Mouse (Mus musculus) limb, embryonic 15.5 days (tissue): Measurements from ENCODE around the gene Swi5. TPM values are rescaled to one million over a fixed set of nuclear protein-coding genes. Genes with fewer than 3 reads are reported as not detected.

Experiments used
- ATAC-seq: fragments of 200-750 bp; cut with Nextera tagmentation; 2 replicates; pipeline ENCODE4 v1.8.0; 2017; ENCODE audit warnings: low read depth, moderate TSS enrichment; ENCODE audit not compliant: insufficient number of reproducible peaks, low FRiP score, low TSS enrichment
- H3K27ac ChIP-seq: fragments of 300-500 bp; sonication (generic); 2 replicates; pipeline ENCODE4 v1.5.1; 2015; ENCODE audit warnings: moderate library complexity, mild to moderate bottlenecking, inconsistent platforms
- H3K27me3 ChIP-seq: fragments of 300-500 bp; sonication (generic); 2 replicates; pipeline ENCODE4 v1.6.1; 2015; ENCODE audit warnings: inconsistent platforms
- H3K36me3 ChIP-seq: fragments of 300-500 bp; sonication (generic); 2 replicates; pipeline ENCODE4 v1.6.1; 2015; ENCODE audit warnings: inconsistent platforms
- H3K4me1 ChIP-seq: fragments of 300-500 bp; sonication (generic); 2 replicates; pipeline ENCODE4 v1.6.1; 2015; ENCODE audit warnings: inconsistent platforms
- H3K4me2 ChIP-seq: fragments of 300-500 bp; sonication (generic); 2 replicates; pipeline ENCODE4 v1.6.1; 2015; ENCODE audit warnings: mild to moderate bottlenecking, inconsistent platforms
- H3K4me3 ChIP-seq: fragments of 300-500 bp; sonication (generic); 2 replicates; pipeline ENCODE4 v1.5.1; 2015; ENCODE audit warnings: mild to moderate bottlenecking, inconsistent platforms
- H3K9ac ChIP-seq: fragments of 300-500 bp; sonication (generic); 2 replicates; pipeline ENCODE4 v1.6.1; 2015; ENCODE audit warnings: inconsistent platforms
- H3K9me3 ChIP-seq: fragments of 300-500 bp; sonication (generic); 2 replicates; pipeline ENCODE4 v1.6.1; 2016; ENCODE audit warnings: inconsistent platforms
- WGBS: fragments of 180-500 bp; shearing (Covaris S2); methylation state at CpG from one replicate; pipeline ENCODE4 v1.1.7; 2015; 5-methylcytosine and 5-hydroxymethylcytosine counted together
- polyA plus RNA-seq: library from polyadenylated mRNA; unstranded; fragments of >200 nt; fragmentation: Nextera tagmentation; extraction: Ambion mirVana; gene quantifications from 2 replicates; pipeline ENCODE4 v1.2.1, GENCODE M21; 2015

Gene Swi5
- polyA plus RNA-seq, 1 experiment from 2014 or later = 413 TPM

DNA sequence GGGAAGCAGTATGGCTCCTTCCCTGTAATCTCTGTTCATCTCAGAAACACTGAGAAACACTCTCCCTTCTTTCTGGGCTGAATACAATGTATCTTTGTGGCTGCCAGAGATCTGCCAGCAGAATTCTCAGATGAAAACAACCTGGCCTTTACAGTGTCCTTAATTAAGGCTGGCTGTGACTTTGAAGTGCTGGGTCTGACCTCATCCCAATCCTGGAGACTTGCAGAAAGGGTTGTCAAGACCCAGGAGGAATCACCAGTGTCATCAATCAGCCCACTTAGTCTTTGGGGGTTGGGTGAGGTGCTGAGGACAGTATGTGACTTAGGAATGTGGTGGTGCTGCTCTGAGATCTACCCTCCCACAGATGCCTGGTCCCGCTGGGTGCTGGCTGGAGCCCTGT is 34.5 kb downstream of the Swi5 start:
- no peak for ATAC-seq
- Histone ChIP-seq H3K9me3 (no peaks in the 10 kb centered on the region), H3K36me3 (peaks cover 89% of the 10 kb centered on the region), H3K9ac (no peak overlapping the region), H3K4me1 (no peaks in the 10 kb centered on the region), H3K4me3 (no peak overlapping the region), H3K4me2 (no peak overlapping the region), H3K27ac (no peak overlapping the region), H3K27me3 (no peaks in the 10 kb centered on the region)
- 69% methylated on average over 1 of the region's 1 CpGs for WGBS

DNA sequence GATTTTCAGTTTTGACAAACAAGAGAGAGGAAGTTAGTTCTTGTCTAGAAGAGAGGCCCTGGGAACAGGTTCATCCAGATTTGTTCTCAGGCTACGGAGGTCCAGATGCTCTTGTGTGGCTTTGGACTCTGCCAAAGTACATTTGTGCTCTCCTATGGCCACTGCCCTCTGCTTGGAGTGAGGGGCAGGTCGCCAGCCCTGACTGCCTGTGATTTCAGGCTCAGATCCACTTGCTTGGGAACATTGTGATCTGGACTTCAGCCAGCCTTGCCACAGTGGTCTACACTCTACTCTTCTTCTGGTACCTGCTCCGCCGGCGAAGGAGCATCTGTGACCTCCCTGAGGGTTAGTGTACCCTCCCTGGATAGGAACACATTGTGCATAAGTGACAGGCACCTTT is 35.2 kb downstream of the Swi5 start:
- Histone ChIP-seq H3K36me3 (peaks cover 89% of the 10 kb centered on the region), H3K27ac (no peak overlapping the region), H3K4me2 (no peak overlapping the region), H3K4me3 (no peak overlapping the region), H3K27me3 (no peaks in the 10 kb centered on the region), H3K4me1 (no peaks in the 10 kb centered on the region), H3K9ac (no peak overlapping the region), H3K9me3 (no peaks in the 10 kb centered on the region)
- no peak for ATAC-seq
- 89% methylated on average over 5 of the region's 5 CpGs for WGBS

DNA sequence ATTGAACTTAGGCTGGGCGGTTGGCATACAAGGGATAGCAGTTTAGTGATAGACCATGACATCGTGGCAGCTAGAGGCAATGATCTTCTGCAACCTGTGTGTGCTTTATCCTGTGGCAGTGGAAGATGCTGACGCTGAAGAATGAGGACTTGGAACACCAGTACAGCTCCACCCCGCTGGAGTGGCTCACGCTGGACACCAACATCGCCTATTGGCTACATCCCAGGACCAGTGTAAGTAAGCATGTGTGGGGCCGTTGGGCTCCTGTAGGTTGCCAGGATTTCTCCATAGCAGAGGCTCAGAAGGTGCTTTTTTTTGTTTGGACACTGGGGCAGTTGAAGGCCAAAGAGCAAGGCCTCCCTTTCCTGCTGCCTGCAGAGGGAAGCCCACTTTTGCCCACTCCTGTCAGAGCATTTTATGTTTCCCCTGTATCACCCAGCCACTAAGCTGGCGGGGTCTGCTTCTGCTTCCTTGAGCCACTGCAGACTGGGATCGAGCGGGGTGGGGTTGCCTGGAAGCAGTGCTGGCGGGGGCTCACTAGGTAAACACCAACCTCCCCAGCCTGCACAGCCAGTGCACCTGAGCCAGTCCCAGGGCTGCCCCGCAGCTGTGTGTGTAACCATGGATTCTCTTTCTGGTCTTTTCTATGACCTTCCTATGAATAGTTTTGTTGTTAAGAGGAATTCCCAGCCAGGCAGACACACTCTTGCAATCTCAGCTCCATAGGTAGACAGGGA is 35.9 kb downstream of the Swi5 start:
- no peaks in the 10 kb centered on the region for H3K27me3 ChIP-seq
- H3K4me3 ChIP-seq = no peak overlapping the region
- no peak overlapping the region for H3K9ac ChIP-seq
- H3K4me2 ChIP-seq = no peak overlapping the region
- no peak for ATAC-seq
- 87% methylated on average over 12 of the region's 12 CpGs for WGBS
- H3K27ac ChIP-seq = no peak overlapping the region
- H3K36me3 ChIP-seq = peaks cover 89% of the 10 kb centered on the region
- no peaks in the 10 kb centered on the region for H3K4me1 ChIP-seq
- H3K9me3 ChIP-seq = no peaks in the 10 kb centered on the region

DNA sequence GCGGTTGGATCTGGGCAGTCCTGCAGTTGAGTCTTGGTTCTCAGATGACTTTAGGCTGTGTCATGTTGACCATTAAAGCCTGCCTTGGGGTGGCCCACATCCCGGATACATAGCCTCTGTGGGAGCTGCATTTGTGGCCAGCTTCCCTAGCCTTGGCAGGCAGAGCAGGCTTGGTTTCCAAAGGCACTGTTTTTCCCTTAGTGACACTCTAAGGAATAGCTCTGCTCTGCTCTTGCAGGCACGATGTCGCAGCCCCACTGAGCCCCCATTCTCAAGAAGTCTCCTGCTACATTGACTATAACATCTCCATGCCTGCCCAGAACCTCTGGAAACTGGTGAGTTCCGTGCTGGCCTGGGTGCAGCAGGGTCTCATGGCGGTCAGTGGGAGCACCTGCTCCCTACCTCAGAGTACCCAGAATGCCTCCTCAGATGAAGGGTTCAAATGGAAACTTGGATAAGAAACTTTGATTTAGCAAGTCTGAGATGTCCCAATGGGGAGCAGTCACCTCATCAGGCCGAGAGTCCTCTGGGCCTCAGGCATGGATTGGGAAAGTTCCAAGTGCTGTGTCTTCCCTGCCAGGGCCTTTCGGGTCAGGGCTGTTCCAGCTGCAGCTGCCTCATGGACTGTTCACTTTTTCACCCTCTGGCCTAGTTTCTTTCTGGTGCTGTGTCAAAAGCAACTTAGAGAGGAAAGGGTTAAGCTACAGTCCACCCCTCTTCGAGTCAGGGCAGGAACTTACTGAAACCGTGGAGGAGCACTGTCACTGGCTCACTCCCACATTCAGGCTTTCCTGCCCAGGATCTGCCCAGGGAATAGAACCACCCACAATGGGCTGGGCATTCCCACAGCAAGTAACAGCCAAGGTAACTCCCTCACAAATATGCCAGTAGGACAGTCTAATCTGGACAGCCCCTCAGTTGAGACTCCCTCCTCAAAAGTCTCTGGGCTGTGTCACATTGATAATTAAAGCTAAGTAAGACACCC is 39.2 kb downstream of the Swi5 start:
- Histone ChIP-seq H3K4me1 (no peaks in the 10 kb centered on the region), H3K9ac (no peak overlapping the region), H3K27ac (no peak overlapping the region), H3K4me3 (no peak overlapping the region), H3K4me2 (no peak overlapping the region), H3K36me3 (peaks cover 98% of the 10 kb centered on the region), H3K27me3 (no peaks in the 10 kb centered on the region), H3K9me3 (no peaks in the 10 kb centered on the region)
- WGBS = 74% methylated on average over 10 of the region's 10 CpGs
- no peak for ATAC-seq

DNA sequence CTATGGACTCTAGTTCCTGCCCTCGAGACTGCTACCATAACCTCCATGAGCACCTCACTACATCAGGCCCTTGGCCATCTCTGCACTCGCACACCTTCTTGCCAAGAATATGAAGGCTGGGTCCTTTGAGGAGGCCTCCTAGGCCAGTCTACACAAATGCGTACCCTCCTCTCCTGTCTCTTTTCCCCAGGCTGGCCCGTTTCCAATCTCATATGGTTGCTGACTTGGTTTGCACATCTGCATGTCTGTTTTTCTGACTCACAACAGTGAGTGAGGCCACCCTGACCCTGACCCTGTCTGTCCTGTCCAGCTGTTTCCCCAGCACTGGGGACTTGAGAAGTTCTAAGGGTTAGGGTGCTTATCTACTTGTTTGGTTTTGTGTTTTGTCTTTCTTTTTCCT is 41.1 kb downstream of the Swi5 start:
- WGBS = 84% methylated on average over 4 of the region's 4 CpGs

DNA sequence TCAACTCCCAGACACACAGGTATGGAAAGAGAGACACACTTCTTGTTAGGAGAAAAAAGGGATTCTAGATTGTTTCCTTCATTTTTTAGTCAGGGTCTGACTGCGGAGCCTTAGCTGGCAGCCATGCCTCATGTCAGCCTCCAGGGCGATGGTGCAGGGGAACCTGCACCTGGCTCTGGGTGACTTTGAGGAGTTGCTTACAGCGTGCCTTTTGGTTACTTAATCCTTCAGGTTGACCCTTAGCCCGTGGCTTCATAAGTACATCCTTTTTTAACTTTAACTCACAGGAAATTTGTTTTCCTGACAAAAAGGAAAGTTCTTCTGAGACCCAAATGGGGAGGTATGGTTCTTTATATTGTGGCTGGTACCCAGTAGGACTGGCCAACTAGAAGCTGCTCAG is 44.9 kb downstream of the Swi5 start:
- Histone ChIP-seq H3K4me1 (peaks cover 1% of the 10 kb centered on the region; the same call in 1 of the 2 replicates), H3K4me3 (no peak overlapping the region), H3K36me3 (peaks cover 71% of the 10 kb centered on the region), H3K27ac (no peak overlapping the region), H3K27me3 (no peaks in the 10 kb centered on the region), H3K4me2 (no peak overlapping the region), H3K9me3 (no peaks in the 10 kb centered on the region), H3K9ac (no peak overlapping the region)
- 90% methylated on average over 4 of the region's 4 CpGs for WGBS
- no peak for ATAC-seq

More for the DNA sequence above, 41.1 kb downstream of the Swi5 start:
- H3K36me3 ChIP-seq = peaks cover 88% of the 10 kb centered on the region
- no peaks in the 10 kb centered on the region for H3K9me3 ChIP-seq
- H3K9ac ChIP-seq = no peak overlapping the region
- ATAC-seq = no peak
- no peak overlapping the region for H3K4me2 ChIP-seq
- H3K27ac ChIP-seq = no peak overlapping the region
- no peak overlapping the region for H3K4me3 ChIP-seq
- no peaks in the 10 kb centered on the region for H3K4me1 ChIP-seq
- H3K27me3 ChIP-seq = no peaks in the 10 kb centered on the region

DNA sequence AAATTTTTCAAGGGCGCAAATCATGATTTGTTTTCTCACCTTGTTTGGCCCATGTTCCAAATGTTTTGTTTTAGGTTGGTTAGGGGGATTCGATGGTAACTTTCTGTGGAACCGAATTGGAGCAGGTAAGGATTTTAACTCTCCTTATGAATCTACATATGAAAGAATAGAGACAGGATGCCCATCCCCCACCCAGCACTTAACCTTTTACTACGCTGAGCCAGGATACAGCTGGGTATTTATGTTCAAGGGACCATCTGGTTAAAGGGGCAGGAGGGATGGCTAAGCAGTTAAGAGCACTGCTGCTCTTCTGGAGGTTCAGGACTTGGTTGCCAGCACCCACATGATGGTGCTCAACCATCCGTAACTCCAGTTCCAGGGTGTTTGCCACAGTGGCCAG is 47.3 kb downstream of the Swi5 start:
- no peaks in the 10 kb centered on the region for H3K9me3 ChIP-seq
- no peak overlapping the region for H3K4me2 ChIP-seq
- no peaks in the 10 kb centered on the region for H3K27me3 ChIP-seq
- H3K27ac ChIP-seq = no peak overlapping the region
- no peak overlapping the region for H3K4me3 ChIP-seq
- ATAC-seq = no peak
- peaks cover 8% of the 10 kb centered on the region for H3K4me1 ChIP-seq
- WGBS = 77% methylated on average over 5 of the region's 5 CpGs
- no peak overlapping the region for H3K9ac ChIP-seq
- peaks cover 49% of the 10 kb centered on the region for H3K36me3 ChIP-seq

DNA sequence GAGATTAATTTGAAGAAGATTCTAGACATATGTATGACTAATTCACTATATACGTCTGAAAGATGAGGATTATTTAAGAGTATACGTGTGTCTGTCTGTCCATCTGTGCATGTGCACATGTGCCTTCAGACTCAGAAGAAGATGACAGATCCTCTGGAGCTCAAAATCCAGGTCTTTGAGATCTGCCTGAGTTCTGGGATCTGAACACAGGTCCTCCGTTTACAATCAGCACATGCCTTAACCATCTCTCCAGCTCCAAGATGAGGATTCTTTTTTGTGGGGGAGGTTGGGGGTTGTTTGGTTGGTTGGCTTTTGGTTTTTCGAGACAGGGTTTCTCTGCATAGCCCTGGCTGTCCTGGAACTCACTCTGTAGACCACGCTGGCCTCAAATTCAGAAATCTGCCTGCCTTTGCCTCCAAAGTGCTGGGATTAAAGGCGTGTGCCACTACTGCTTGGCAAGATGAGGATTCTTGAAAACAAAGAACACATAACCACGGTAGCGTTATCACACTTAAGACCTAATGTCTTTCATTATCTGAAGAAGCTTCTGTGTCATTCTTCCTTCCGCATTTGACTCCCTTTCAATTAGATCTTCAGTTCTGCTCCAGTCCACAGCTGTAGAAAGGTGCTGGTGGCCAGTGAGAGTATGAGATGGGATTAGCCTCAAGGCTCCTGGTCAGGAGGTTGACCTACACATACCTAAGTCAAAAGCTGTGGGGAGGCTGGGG is 49.0 kb downstream of the Swi5 start:
- 88% methylated on average over 9 of the region's 9 CpGs for WGBS

DNA sequence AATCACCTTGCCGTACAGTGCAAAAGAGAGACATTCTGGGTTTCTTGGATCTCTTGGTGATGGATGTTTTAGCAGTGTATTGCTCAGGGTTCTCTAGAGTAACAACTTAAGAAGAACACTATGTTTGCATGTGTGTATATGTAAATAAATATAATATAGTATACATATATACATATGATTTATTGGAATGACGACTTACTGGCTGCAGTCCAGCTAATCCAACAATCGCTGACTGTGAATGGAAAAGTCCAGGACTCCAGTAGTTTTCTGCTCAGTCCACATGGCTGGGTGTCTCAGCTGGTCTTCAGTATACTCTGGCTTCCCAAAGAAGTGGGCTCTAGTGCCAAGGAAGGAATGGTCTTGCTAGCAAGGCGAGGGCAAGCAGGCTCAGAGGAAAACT is 50.3 kb downstream of the Swi5 start:
- Histone ChIP-seq H3K27ac (peak overlapping the region; percentile 92; the same call in 1 of the 2 replicates), H3K4me2 (peak overlapping the region; percentile 79), H3K9me3 (no peaks in the 10 kb centered on the region), H3K4me3 (peak overlapping the region; percentile 70), H3K27me3 (no peaks in the 10 kb centered on the region), H3K9ac (0 out of 2 replicates have a peak overlapping the region, but pooled peaks have one; percentile 3), H3K4me1 (peaks cover 20% of the 10 kb centered on the region), H3K36me3 (peaks cover 44% of the 10 kb centered on the region)
- no peak for ATAC-seq
- 28% methylated on average over 4 of the region's 4 CpGs for WGBS

More for the DNA sequence above, 49.0 kb downstream of the Swi5 start:
- Histone ChIP-seq H3K9me3 (no peaks in the 10 kb centered on the region), H3K4me3 (no peak overlapping the region), H3K36me3 (peaks cover 39% of the 10 kb centered on the region), H3K4me2 (no peak overlapping the region), H3K9ac (no peak overlapping the region), H3K4me1 (peaks cover 20% of the 10 kb centered on the region), H3K27me3 (no peaks in the 10 kb centered on the region), H3K27ac (no peak overlapping the region)
- ATAC-seq = no peak

DNA sequence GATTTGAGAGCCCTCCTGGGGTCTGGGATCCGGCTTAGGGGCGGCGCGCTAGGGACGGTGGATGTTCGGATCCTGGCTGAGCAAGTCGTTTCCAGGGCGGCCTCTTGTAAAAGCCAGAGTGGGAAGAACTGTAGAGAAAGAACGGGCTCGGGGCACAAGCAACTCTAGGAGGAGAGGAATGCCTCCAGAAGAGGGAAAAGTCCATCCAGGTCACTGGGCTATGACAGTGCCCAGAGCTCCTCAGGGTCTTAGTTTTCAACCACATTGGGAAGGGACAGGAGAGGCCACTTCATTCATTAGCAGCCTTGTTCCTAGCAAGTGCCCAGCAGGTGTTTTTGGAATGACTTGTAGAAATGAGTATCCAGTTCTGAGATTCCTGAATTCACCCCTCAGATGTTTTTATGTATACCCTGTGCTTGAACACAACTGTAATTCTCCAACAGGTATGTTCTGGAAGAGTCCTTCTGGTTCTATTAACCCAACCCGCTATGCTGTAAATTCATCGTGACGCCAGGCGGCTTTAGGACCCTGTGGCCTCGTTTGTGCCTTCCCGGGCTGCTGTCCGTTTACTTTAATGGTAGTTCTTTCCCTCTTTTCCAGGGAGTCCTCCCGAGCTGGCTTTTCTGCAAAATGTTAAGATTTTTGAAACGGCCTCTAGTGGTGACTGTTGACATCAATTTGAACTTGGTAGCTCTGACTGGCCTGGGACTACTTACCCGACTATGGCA is 51.0 kb downstream of the Swi5 start:
- Histone ChIP-seq H3K27me3 (no peaks in the 10 kb centered on the region), H3K36me3 (peaks cover 46% of the 10 kb centered on the region), H3K27ac (peak overlapping the region; percentile 92), H3K4me1 (peaks cover 20% of the 10 kb centered on the region), H3K4me2 (peak overlapping the region; percentile 79), H3K9me3 (no peaks in the 10 kb centered on the region), H3K4me3 (peak overlapping the region; percentile 70), H3K9ac (peak overlapping the region; percentile 74)
- WGBS = under 1% methylated on average over 20 of the region's 20 CpGs
- ATAC-seq = peak; percentile 26; the same call in 1 of the 2 replicates
